8 mouse cellular contexts compared by ENCODE assay signal in genomic region chr5:21144506-21145169, GRCm38 (mm10). TPM values are rescaled to one million over a fixed set of nuclear protein-coding genes. Genes with fewer than 3 reads are reported as not detected.
DNase-seq lines count a peak whose midpoint lies in the region; ATAC-seq lines count a peak whose summit lies in the region.

No protein-coding gene starts in this region.

- H3K27ac ChIP-seq in midbrain, embryonic 11.5 days (ENCODE audit: low read depth, low read length): no peak overlapping the region
- no peak overlapping the region for H3K27ac ChIP-seq in midbrain, embryonic 15.5 days
- no peak overlapping the region for H3K27ac ChIP-seq in hindbrain, embryonic 16.5 days (ENCODE audit: low read depth, low read length)
- H3K27ac ChIP-seq in liver, embryonic 13.5 days: no peak overlapping the region
- H3K27ac ChIP-seq in stomach, embryonic 15.5 days: no peak overlapping the region

- no peaks in the 10 kb centered on the region for H3K36me3 ChIP-seq in midbrain, embryonic 11.5 days (ENCODE audit: control insufficient read depth, insufficient read depth, low read length)
- H3K36me3 ChIP-seq in midbrain, embryonic 15.5 days (replicated peaks): no peaks in the 10 kb centered on the region
- no peaks in the 10 kb centered on the region for H3K36me3 ChIP-seq in hindbrain, embryonic 16.5 days (ENCODE audit: control insufficient read depth, insufficient read depth, low read length)
- no peaks in the 10 kb centered on the region for H3K36me3 ChIP-seq in liver, embryonic 13.5 days
- H3K36me3 ChIP-seq in stomach, embryonic 15.5 days: no peaks in the 10 kb centered on the region

- no peaks in the 10 kb centered on the region for H3K27me3 ChIP-seq in midbrain, embryonic 11.5 days (ENCODE audit: control insufficient read depth, insufficient read depth, low read length)
- no peaks in the 10 kb centered on the region for H3K27me3 ChIP-seq in midbrain, embryonic 15.5 days (replicated peaks)
- H3K27me3 ChIP-seq in hindbrain, embryonic 16.5 days (replicated peaks; ENCODE audit: control insufficient read depth, insufficient read depth, low read length): no peaks in the 10 kb centered on the region
- no peaks in the 10 kb centered on the region for H3K27me3 ChIP-seq in liver, embryonic 13.5 days
- no peaks in the 10 kb centered on the region for H3K27me3 ChIP-seq in stomach, embryonic 15.5 days (replicated peaks)

- no peak overlapping the region for H3K4me2 ChIP-seq in midbrain, embryonic 11.5 days
- no peak overlapping the region for H3K4me2 ChIP-seq in midbrain, embryonic 15.5 days
- H3K4me2 ChIP-seq in hindbrain, embryonic 16.5 days (ENCODE audit: low read length): no peak overlapping the region
- no peak overlapping the region for H3K4me2 ChIP-seq in liver, embryonic 13.5 days
- H3K4me2 ChIP-seq in stomach, embryonic 15.5 days: no peak overlapping the region

- H3K9me3 ChIP-seq in midbrain, embryonic 11.5 days (ENCODE audit: control insufficient read depth, low read length): no peaks in the 10 kb centered on the region
- H3K9me3 ChIP-seq in midbrain, embryonic 15.5 days: no peaks in the 10 kb centered on the region
- no peaks in the 10 kb centered on the region for H3K9me3 ChIP-seq in hindbrain, embryonic 16.5 days (ENCODE audit: control insufficient read depth, low read length)
- no peaks in the 10 kb centered on the region for H3K9me3 ChIP-seq in liver, embryonic 13.5 days (replicated peaks)
- H3K9me3 ChIP-seq in stomach, embryonic 15.5 days: no peaks in the 10 kb centered on the region

- DNase-seq in midbrain, embryonic 11.5 days (ENCODE audit: low spot score, missing footprints): peak; percentile 73
- DNase-seq in gastrocnemius, adult 18-20 months (ENCODE audit: low spot score): peak; percentile 80
- no peak for DNase-seq in liver, embryonic 13.5 days
- DNase-seq in spleen, adult 12 weeks (ENCODE audit: low spot score): no peak
- DNase-seq in cerebellum, adult 18-20 months: no peak

- no peaks in the 10 kb centered on the region for H3K4me1 ChIP-seq in midbrain, embryonic 11.5 days (ENCODE audit: control insufficient read depth, insufficient read depth, low read length)
- no peaks in the 10 kb centered on the region for H3K4me1 ChIP-seq in midbrain, embryonic 15.5 days
- no peaks in the 10 kb centered on the region for H3K4me1 ChIP-seq in hindbrain, embryonic 16.5 days (ENCODE audit: control insufficient read depth, insufficient read depth, low read depth, low read length)
- peaks cover 11% of the 10 kb centered on the region for H3K4me1 ChIP-seq in liver, embryonic 13.5 days (replicated peaks)
- peaks cover 4% of the 10 kb centered on the region for H3K4me1 ChIP-seq in stomach, embryonic 15.5 days

- WGBS in midbrain, embryonic 11.5 days: 73% methylated on average over 8 of the region's 8 CpGs
- WGBS in midbrain, embryonic 15.5 days: 72% methylated on average over 8 of the region's 8 CpGs
- 62% methylated on average over 8 of the region's 8 CpGs for WGBS in hindbrain, embryonic 16.5 days
- 31% methylated on average over 8 of the region's 8 CpGs for WGBS in liver, embryonic 13.5 days (ENCODE audit: insufficient replicate concordance)
- 20% methylated on average over 8 of the region's 8 CpGs for WGBS in stomach, embryonic 15.5 days

- no peak overlapping the region for H3K9ac ChIP-seq in midbrain, embryonic 11.5 days (ENCODE audit: low read length)
- no peak overlapping the region for H3K9ac ChIP-seq in midbrain, embryonic 15.5 days
- no peak overlapping the region for H3K9ac ChIP-seq in hindbrain, embryonic 16.5 days (ENCODE audit: low read depth, low read length)
- H3K9ac ChIP-seq in liver, embryonic 13.5 days: no peak overlapping the region
- no peak overlapping the region for H3K9ac ChIP-seq in stomach, embryonic 15.5 days

- peak; percentile 38; the same call in 1 of the 2 replicates for ATAC-seq in midbrain, embryonic 11.5 days (ENCODE audit: low FRiP score)
- no peak for ATAC-seq in midbrain, embryonic 15.5 days (replicated peaks)
- peak; percentile 72 for ATAC-seq in hindbrain, embryonic 16.5 days
- peak; percentile 26; the same call in 1 of the 2 replicates for ATAC-seq in liver, embryonic 13.5 days (ENCODE audit: low read depth)
- ATAC-seq in stomach, embryonic 15.5 days (ENCODE audit: insufficient read depth, low FRiP score, low read depth): peak; percentile 79

- H3K4me3 ChIP-seq in midbrain, embryonic 11.5 days (ENCODE audit: low read depth, low read length): no peak overlapping the region
- H3K4me3 ChIP-seq in midbrain, embryonic 15.5 days: no peak overlapping the region
- H3K4me3 ChIP-seq in hindbrain, embryonic 16.5 days (ENCODE audit: low read length): no peak overlapping the region
- no peak overlapping the region for H3K4me3 ChIP-seq in liver, embryonic 13.5 days (replicated peaks)
- no peak overlapping the region for H3K4me3 ChIP-seq in stomach, embryonic 15.5 days (replicated peaks)

RNA-seq across cellular contexts. Expression of gene Gsap, which starts 41.4 kb away (rescaled TPM):
- 2.4 TPM in 2 replicates for polyA plus RNA-seq in midbrain, embryonic 11.5 days (2014; fragmentation: Nextera tagmentation; extraction: Ambion mirVana)
- 8.5 and 10.7 TPM in 2 replicates for polyA plus RNA-seq in midbrain, embryonic 15.5 days (2015; fragmentation: Nextera tagmentation; extraction: Ambion mirVana)
- 1 to 10 TPM in 1 of 2 experiments, under 1 TPM in 1; 0.74 to 1.1 TPM for total RNA-seq in gastrocnemius, adult 18-20 months (2021)
- polyA plus RNA-seq in hindbrain, embryonic 16.5 days (2015; fragmentation: Nextera tagmentation; extraction: Ambion mirVana): 14.6 TPM in 2 replicates
- 1.8 and 2.2 TPM in 2 replicates for polyA plus RNA-seq in liver, embryonic 13.5 days (2015; fragmentation: Nextera tagmentation; extraction: Ambion mirVana)
- 2.5 and 2.9 TPM in 2 replicates for polyA plus RNA-seq in stomach, embryonic 15.5 days (2015; fragmentation: Nextera tagmentation; extraction: Ambion mirVana)

Comparison
In these comparisons a context has a peak if more than half of its experiments do, and no peak if none do; other contexts are left out.
1. DNase-seq: peak in midbrain, embryonic 11.5 days (single experiment) and gastrocnemius, adult 18-20 months (single experiment); none in liver, embryonic 13.5 days (single experiment), spleen, adult 12 weeks (single experiment) and cerebellum, adult 18-20 months (0 of 2).